Mouse (Mus musculus) midbrain, postnatal 0 days (tissue): ENCODE measurements around the gene Slc44a3. TPM values are rescaled to one million over a fixed set of nuclear protein-coding genes. Genes with fewer than 3 reads are reported as not detected.

Source experiments
- ATAC-seq: fragments of 200-750 bp; cut with Nextera tagmentation; 2 replicates; pipeline ENCODE4 v1.8.0; 2017; ENCODE audit warnings: moderate number of reproducible peaks, mild to moderate bottlenecking, moderate TSS enrichment, moderate library complexity; ENCODE audit not compliant: low FRiP score
- DNase-seq: peaks from one replicate; pipeline ENCODE4 v3.0.0-alpha.2; 2015; ENCODE audit warnings: low spot score
- H3K27ac ChIP-seq: fragments of 300-500 bp; sonication (generic); 2 replicates; pipeline ENCODE4 v1.5.1; 2014; ENCODE audit warnings: low read depth, mild to moderate bottlenecking, low read length, mixed read lengths
- H3K27me3 ChIP-seq: fragments of 300-500 bp; sonication (generic); 2 replicates; pipeline ENCODE4 v1.6.1; 2014; ENCODE audit warnings: low read length, control low read depth, mixed read lengths; ENCODE audit not compliant: insufficient read depth
- H3K36me3 ChIP-seq: fragments of 300-500 bp; sonication (generic); 2 replicates; pipeline ENCODE4 v1.6.1; 2014; ENCODE audit warnings: low read length, control low read depth, mixed read lengths; ENCODE audit not compliant: insufficient read depth
- H3K4me1 ChIP-seq: fragments of 300-500 bp; sonication (generic); 2 replicates; pipeline ENCODE4 v1.6.1; 2014; ENCODE audit warnings: mild to moderate bottlenecking, control low read depth, antibody characterized with exemption, low read length, mixed read lengths; ENCODE audit not compliant: insufficient read depth
- H3K4me2 ChIP-seq: fragments of 300-500 bp; sonication (generic); 2 replicates; pipeline ENCODE4 v1.6.1; 2014; ENCODE audit warnings: low read depth, mild to moderate bottlenecking, low read length, mixed read lengths; ENCODE audit not compliant: poor library complexity, severe bottlenecking
- H3K4me3 ChIP-seq: fragments of 300-500 bp; sonication (generic); 2 replicates; pipeline ENCODE4 v1.5.1; 2014; ENCODE audit warnings: low read depth, mild to moderate bottlenecking, low read length, moderate library complexity
- H3K9ac ChIP-seq: fragments of 300-500 bp; sonication (generic); replicated peaks from 2 replicates; pipeline ENCODE4 v1.6.1; 2014; ENCODE audit warnings: mild to moderate bottlenecking, low read length, moderate library complexity, mixed read lengths; ENCODE audit not compliant: poor library complexity, severe bottlenecking
- H3K9me3 ChIP-seq: fragments of 300-500 bp; sonication (generic); 2 replicates; pipeline ENCODE4 v1.6.1; 2016; ENCODE audit warnings: low read length, control low read depth
- CTCF ChIP-seq: IDR thresholded peaks from 2 replicates; pipeline ENCODE4 v1.5.1; 2016; ENCODE audit warnings: antibody characterized with exemption, mild to moderate bottlenecking
- WGBS: fragments of 180-500 bp; shearing (Covaris S2); extraction: QIAGEN DNeasy Blood & Tissue Kit; methylation state at CpG from one replicate; pipeline ENCODE4 v1.1.7; 2014; 5-methylcytosine and 5-hydroxymethylcytosine counted together
- polyA plus RNA-seq: library from polyadenylated mRNA; unstranded; fragments of >200 nt; fragmentation: Nextera tagmentation; extraction: Ambion mirVana; gene quantifications from 2 replicates; pipeline ENCODE4 v1.2.1, GENCODE M21; 2015
- total RNA-seq: library from RNA; depleted of rRNA; stranded (reverse); fragments of >200 nt; gene quantifications from 2 replicates; pipeline ENCODE4 v1.2.3, GENCODE M21; 2014; rRNA removed

Gene Slc44a3
- 0.22 and 0.61 TPM in 2 replicates for total RNA-seq
- polyA plus RNA-seq: 0.47 and 0.48 TPM in 2 replicates

DNA sequence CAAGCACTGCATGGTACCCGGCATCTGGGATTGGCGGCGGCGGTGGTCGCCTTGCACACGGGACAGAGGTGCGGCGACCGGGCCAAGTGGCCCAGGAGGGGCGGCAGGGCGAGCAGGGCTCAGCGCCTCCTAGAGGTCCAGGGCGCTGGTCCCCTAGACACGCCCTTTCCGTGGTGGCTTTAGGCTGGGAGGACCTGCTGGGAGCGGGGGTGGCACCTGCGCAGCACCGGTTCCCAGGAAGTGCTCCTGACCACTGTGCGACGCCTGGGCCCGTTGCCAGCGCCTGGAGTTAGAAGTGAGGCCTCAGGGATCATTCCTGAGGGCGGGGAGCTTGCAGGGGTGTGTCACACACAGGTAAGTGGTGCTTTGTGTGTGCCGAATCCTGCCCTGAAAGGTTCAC, at the start of gene Slc44a3:
Gene Slc44a3, minus strand, starts transcription at position 229 of the 400 bp plus-strand sequence.
- DNase-seq (no peak), ATAC-seq (no peak)
- Histone ChIP-seq H3K9ac (no peak within 1 kb of the TSS), H3K4me2 (peak within 1 kb of the TSS; percentile 56), H3K36me3 (no peaks in the 10 kb centered on the region), H3K9me3 (no peaks in the 10 kb centered on the region), H3K4me1 (no peaks in the 10 kb centered on the region), H3K4me3 (peak within 1 kb of the TSS; percentile 31), H3K27me3 (0 out of 2 replicates have a peak, but pooled peaks cover 4% of the 10 kb centered on the region), H3K27ac (no peak within 1 kb of the TSS)
- no peak; the same call in 1 of the 2 replicates for TF ChIP-seq CTCF
- 3% methylated on average over 24 of the region's 24 CpGs for WGBS

DNA sequence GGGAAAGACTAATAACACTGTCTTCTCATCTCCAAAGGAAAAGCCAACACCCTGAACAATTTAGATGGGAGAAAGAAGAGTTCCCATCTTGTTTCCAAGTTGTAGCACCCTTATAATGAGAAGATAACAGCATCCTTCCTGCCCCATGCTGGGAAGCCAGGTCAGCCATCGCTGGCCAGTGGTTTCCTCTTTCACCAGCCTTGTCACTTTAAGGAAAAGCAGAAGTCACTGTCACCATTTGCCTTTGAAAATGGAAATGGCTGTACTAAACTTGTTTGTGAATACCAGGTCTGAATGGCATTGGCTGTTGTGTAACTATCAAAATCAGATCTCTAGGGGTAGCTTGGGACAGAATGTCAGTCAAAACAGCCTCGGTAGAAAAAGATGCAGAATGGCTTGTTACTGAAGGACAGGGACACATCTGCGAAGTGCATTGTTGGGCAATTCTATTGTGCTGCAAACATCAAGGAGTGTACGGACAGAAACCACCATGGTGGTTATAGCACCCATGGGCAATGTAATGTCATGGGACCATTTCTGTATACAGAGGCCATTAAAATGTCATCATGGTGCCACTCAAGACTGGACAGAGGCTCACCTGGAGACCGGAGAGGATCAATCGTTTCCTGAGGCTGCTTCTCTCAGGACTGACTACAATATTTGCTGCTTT, 47.8 kb upstream of the Slc44a3 start:
- Histone ChIP-seq H3K9ac (no peak overlapping the region), H3K4me3 (no peak overlapping the region), H3K27ac (no peak overlapping the region), H3K4me2 (no peak overlapping the region), H3K36me3 (no peaks in the 10 kb centered on the region), H3K4me1 (no peaks in the 10 kb centered on the region), H3K9me3 (no peaks in the 10 kb centered on the region), H3K27me3 (no peaks in the 10 kb centered on the region)
- WGBS: 91% methylated on average over 6 of the region's 6 CpGs
- DNase-seq: no peak
- ATAC-seq: no peak
- TF ChIP-seq CTCF: no peak

DNA sequence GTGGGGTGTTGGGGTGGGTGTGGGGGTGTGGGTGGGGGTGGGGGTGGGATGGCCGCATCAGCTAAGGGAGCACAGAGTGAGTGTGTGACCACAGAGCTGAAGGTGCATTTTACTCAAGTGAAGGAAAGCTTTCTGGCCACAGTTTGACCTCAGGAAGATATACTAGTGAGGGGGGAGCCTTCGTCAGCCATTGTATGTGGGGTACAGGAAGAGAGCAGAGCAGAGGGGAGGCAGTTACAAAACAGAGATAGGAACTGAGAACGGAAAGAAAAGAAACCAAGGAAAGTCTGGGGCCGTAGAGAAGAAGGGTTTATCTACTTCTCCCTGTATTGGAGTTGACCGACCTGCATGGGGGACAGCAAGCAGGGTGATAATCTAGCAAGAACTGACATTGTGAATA, 47.2 kb upstream of the Slc44a3 start:
- no peak for ATAC-seq

DNA sequence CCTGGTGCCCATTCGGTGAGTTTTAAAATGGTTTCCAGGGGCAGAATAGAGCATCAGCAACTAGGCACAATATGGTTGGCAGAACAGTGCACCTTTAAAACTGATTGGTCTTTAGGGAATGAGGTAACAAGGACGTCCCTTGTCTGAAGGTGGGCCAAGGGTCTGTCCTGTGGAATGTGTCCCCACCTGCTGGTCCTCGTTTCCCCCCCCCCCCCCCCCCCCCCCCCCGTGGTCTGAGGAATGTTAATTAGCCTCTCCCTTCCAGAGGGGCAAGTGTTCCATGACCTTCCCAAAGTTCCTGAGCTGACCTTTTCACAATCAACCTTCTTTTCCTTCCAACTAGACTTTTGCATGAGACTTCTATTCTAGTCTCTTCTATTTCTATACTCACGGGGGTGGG, 46.5 kb upstream of the Slc44a3 start:
- ATAC-seq (no peak), DNase-seq (no peak)
- no peaks in the 10 kb centered on the region for H3K27me3 ChIP-seq
- no peak overlapping the region for H3K27ac ChIP-seq
- no peaks in the 10 kb centered on the region for H3K36me3 ChIP-seq
- H3K9me3 ChIP-seq: no peaks in the 10 kb centered on the region
- H3K4me3 ChIP-seq: no peak overlapping the region
- 81% methylated on average over 4 of the region's 5 CpGs for WGBS
- no peak overlapping the region for H3K9ac ChIP-seq
- no peaks in the 10 kb centered on the region for H3K4me1 ChIP-seq
- no peak overlapping the region for H3K4me2 ChIP-seq
- no peak for TF ChIP-seq CTCF

More for the DNA sequence above, 47.2 kb upstream of the Slc44a3 start:
- H3K9ac ChIP-seq: no peak overlapping the region
- H3K4me1 ChIP-seq: no peaks in the 10 kb centered on the region
- 88% methylated on average over 5 of the region's 5 CpGs for WGBS
- no peaks in the 10 kb centered on the region for H3K9me3 ChIP-seq
- TF ChIP-seq CTCF: no peak
- no peak overlapping the region for H3K4me2 ChIP-seq
- H3K36me3 ChIP-seq: no peaks in the 10 kb centered on the region
- H3K27ac ChIP-seq: no peak overlapping the region
- H3K4me3 ChIP-seq: no peak overlapping the region
- no peaks in the 10 kb centered on the region for H3K27me3 ChIP-seq
- DNase-seq: no peak

DNA sequence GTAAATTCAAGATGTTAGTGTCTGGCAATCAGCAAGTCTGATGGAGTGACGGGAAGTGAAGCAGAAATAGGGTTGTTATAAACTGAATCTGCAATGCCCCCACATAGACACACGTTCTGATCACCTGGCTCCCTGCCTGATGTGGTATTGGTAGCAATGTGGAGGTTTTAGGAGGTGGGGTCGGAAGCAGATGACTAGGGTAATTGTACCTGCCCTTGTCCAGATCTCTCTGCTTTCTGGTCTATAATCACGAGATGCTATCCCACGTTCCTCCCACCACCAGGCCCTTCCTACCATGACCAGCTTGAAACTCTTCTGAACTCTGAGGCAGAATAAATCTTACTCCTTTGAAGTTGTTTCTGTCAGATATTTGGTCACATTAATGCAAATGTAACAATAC, 45.4 kb upstream of the Slc44a3 start:
- no peaks in the 10 kb centered on the region for H3K27me3 ChIP-seq
- H3K27ac ChIP-seq: no peak overlapping the region
- no peaks in the 10 kb centered on the region for H3K9me3 ChIP-seq
- H3K4me2 ChIP-seq: no peak overlapping the region
- no peak for TF ChIP-seq CTCF
- no peak for DNase-seq
- no peaks in the 10 kb centered on the region for H3K4me1 ChIP-seq
- no peak overlapping the region for H3K9ac ChIP-seq
- H3K4me3 ChIP-seq: no peak overlapping the region
- H3K36me3 ChIP-seq: no peaks in the 10 kb centered on the region
- no peak for ATAC-seq
- 92% methylated on average over 5 of the region's 5 CpGs for WGBS

DNA sequence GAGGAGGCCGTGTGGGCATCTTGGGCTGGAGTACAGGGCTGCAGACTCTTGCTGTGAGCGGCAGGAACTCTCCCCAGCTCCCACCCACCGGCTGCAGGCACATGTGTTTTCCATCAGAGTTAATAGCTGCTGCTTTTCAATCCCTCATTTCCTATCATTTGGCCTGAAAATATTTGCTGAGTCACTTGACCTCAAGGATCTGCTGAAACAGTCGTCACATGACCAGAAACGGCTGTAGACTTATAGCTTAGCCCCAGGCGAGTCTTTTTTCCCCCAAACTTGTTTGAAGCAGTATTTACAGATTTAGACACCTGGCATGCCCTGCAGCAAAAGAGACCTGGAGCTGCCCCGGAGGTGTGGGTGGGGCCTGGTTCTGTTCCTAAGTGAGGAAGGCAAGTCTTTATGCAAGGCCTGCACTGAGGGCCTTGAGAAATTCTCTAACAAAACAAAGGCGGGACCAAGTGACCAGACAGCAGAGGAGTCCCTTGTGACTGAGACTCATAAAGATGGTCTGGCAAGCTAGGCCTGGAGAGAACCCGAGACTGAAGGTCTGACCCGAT, 44.9 kb upstream of the Slc44a3 start:
- no peaks in the 10 kb centered on the region for H3K4me1 ChIP-seq
- H3K4me3 ChIP-seq: no peak overlapping the region
- no peak for DNase-seq
- WGBS: 58% methylated on average over 10 of the region's 10 CpGs
- H3K4me2 ChIP-seq: no peak overlapping the region
- no peaks in the 10 kb centered on the region for H3K9me3 ChIP-seq
- no peak overlapping the region for H3K27ac ChIP-seq
- H3K27me3 ChIP-seq: no peaks in the 10 kb centered on the region
- no peak for TF ChIP-seq CTCF
- no peak overlapping the region for H3K9ac ChIP-seq
- no peaks in the 10 kb centered on the region for H3K36me3 ChIP-seq
- ATAC-seq: no peak
